Mouse (Mus musculus): ENCODE results near the gene Sphk2. TPM values are rescaled to one million over a fixed set of nuclear protein-coding genes. Genes with fewer than 3 reads are reported as not detected.

Sphk2 gene
- polyA plus RNA-seq, 1 experiment from 2014 or later = 43.4 TPM

DNA sequence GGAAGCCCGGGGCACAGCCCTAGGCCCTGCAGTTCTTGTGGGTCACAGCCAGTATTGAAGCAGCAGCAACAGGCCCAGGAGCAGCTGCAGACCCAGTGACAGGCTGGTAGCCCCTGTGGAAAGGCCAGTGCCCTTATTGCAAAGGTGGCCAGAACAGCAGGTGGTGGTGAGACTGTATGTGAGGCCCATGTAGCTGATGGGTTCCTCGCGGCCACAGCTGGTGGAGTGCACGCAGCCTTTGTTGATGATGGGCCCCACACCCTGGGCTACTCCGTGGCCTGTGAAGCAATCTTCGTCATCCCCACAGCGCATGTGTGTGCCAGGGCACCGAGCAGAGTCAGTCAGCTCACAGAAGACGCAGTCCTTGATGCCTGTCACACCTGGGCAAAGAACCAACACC lies 7.3 kb upstream of the Sphk2 start:
- Histone ChIP-seq H3K27ac (replicated peaks) (no peak overlapping the region), H3K9ac (no peak overlapping the region), H3K4me1 (peaks cover 2% of the 10 kb centered on the region), H3K4me2 (replicated peaks) (no peak overlapping the region), H3K36me3 (peaks cover 75% of the 10 kb centered on the region), H3K9me3 (replicated peaks) (no peaks in the 10 kb centered on the region), H3K4me3 (replicated peaks) (no peak overlapping the region), H3K27me3 (no peaks in the 10 kb centered on the region)
- 89% methylated on average over 9 of the region's 9 CpGs for WGBS
- ATAC-seq (ENCODE audit: insufficient number of reproducible peaks, low FRiP score, low TSS enrichment, low read depth) = no peak

DNA sequence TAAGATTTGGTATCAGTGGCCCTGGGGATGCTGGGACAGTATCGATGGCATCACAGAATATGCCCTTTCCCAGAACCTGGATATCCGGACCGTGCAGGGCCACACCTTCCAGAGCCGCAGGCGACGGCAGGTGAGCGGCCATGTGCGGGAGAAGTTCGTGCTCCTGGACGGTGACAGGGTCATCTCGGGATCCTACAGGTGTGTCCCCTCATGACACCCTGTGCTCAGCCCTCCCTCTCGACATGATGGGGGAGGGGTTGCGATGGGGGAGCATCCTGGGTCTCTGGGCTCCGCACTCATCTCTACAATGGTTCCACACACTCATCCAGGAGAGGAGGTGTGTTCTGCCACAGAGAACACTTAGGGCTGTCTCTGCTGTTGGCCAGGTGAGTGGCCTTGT lies 6.0 kb upstream of the Sphk2 start:
- WGBS = 90% methylated on average over 14 of the region's 14 CpGs
- ATAC-seq (ENCODE audit: insufficient number of reproducible peaks, low FRiP score, low TSS enrichment, low read depth) = no peak
- Histone ChIP-seq H3K9ac (no peak overlapping the region), H3K4me3 (replicated peaks) (no peak overlapping the region), H3K36me3 (peaks cover 83% of the 10 kb centered on the region), H3K4me1 (peaks cover 15% of the 10 kb centered on the region), H3K4me2 (replicated peaks) (no peak overlapping the region), H3K27ac (replicated peaks) (no peak overlapping the region), H3K9me3 (replicated peaks) (no peaks in the 10 kb centered on the region), H3K27me3 (no peaks in the 10 kb centered on the region)

DNA sequence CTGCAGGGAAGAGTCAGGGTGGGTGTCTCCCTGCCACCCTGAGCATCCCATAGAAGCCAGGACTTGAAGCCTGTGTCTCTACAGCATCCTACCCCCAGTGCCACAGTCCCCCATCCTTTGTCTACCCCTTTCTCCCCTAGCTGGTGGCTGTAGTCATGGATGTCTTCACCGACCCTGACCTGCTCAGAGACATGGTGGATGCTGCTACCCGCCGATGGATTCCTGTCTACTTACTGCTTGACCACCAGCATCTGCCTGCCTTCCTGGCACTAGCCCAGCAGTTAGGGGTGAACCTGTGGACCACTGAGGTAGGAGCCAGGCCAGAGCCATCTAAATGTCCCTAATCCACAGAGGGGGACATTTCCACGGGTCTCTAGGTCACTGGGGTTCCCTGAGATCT lies 5.5 kb upstream of the Sphk2 start:
- Histone ChIP-seq H3K4me2 (replicated peaks) (no peak overlapping the region), H3K27ac (replicated peaks) (no peak overlapping the region), H3K27me3 (no peaks in the 10 kb centered on the region), H3K4me1 (peaks cover 16% of the 10 kb centered on the region), H3K36me3 (peaks cover 78% of the 10 kb centered on the region), H3K4me3 (replicated peaks) (no peak overlapping the region), H3K9ac (no peak overlapping the region), H3K9me3 (replicated peaks) (no peaks in the 10 kb centered on the region)
- WGBS = 90% methylated on average over 4 of the region's 4 CpGs
- no peak for ATAC-seq (ENCODE audit: insufficient number of reproducible peaks, low FRiP score, low TSS enrichment, low read depth)

DNA sequence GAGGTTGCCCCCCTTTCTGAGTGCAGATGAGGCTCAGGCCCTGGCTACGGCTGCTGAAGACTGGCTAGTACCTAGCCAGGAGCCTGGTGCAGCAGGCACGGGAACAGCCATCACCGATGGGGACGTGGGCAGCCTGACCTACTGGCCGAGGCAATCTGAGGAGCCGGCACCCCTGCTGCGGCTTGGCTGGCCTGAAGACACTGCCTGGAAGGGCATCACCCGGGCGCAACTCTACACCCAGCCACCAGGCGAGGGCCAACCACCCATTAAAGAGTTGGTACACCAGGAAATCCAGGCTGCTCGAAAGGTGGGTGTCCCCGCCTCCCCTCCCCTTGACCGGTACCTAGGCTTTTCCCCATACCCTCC lies 4.5 kb upstream of the Sphk2 start:
- WGBS = 85% methylated on average over 13 of the region's 13 CpGs
- peaks cover 16% of the 10 kb centered on the region for H3K4me1 ChIP-seq
- 0 out of 2 replicates have a peak overlapping the region, but pooled peaks have one; percentile 6 for H3K27ac ChIP-seq (replicated peaks)
- no peak overlapping the region for H3K4me2 ChIP-seq (replicated peaks)
- no peak overlapping the region for H3K4me3 ChIP-seq (replicated peaks)
- no peaks in the 10 kb centered on the region for H3K9me3 ChIP-seq (replicated peaks)
- no peak overlapping the region for H3K9ac ChIP-seq
- peaks cover 74% of the 10 kb centered on the region for H3K36me3 ChIP-seq
- no peak for ATAC-seq (ENCODE audit: insufficient number of reproducible peaks, low FRiP score, low TSS enrichment, low read depth)
- no peaks in the 10 kb centered on the region for H3K27me3 ChIP-seq

DNA sequence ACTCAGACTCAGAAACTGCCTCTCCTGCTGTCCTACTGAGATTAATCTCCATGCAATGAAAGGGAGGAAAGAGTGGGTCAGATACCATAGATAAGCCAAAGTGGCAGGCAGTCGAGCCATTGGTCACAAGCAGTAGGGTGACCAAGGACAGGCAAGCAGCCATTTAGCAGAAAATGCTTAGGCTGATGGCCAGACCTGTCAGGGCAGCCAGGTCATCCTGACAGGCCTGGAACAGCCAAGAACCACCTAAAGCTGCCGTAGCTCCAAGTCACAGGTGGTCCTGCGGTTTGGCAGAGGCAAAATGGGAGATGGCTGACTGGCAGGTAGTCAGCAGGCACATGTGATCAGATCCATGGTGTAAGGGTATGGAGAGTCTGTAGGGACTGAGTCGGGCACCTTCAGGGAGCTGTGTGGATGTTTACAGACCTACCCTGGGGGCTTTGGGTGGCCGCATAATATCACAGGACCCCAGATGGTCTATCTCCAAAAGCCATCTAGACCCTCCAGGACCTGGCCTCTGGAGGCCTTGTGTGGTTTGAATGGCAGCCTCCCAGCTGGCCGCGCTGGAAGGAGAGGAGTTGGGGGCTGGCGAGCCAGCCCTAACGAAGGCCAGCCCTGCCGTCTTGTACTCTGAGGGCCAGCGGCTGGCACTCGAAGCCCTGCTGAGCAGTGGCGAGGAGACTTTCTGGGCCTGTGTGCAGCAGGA lies 4.0 kb upstream of the Sphk2 start:
- Histone ChIP-seq H3K4me3 (replicated peaks) (no peak overlapping the region), H3K9ac (no peak overlapping the region), H3K4me2 (replicated peaks) (no peak overlapping the region), H3K27ac (replicated peaks) (0 out of 2 replicates have a peak overlapping the region, but pooled peaks have one; percentile 6), H3K27me3 (no peaks in the 10 kb centered on the region), H3K4me1 (peaks cover 20% of the 10 kb centered on the region), H3K9me3 (replicated peaks) (no peaks in the 10 kb centered on the region), H3K36me3 (peaks cover 70% of the 10 kb centered on the region)
- ATAC-seq (ENCODE audit: insufficient number of reproducible peaks, low FRiP score, low TSS enrichment, low read depth) = no peak
- WGBS = 60% methylated on average over 13 of the region's 13 CpGs

DNA sequence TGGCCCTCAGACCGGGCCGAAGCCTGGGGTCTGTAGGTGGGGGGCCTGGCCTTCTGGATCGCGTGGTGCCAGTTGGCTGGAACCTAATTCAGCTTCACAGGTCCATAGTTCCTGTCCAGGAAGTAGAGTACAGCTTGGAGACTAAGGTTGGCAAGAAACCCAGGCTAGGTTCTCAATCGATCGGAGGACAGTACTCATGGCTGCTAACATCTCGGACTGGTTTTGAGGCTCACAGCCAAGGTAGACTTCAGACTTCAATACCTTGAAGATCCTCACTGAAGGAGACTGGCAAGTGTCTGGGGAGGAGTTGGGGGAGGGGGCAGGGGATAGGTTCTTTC lies 3.4 kb upstream of the Sphk2 start:
- peaks cover 26% of the 10 kb centered on the region for H3K4me1 ChIP-seq
- H3K36me3 ChIP-seq = peaks cover 65% of the 10 kb centered on the region
- no peak overlapping the region for H3K4me2 ChIP-seq (replicated peaks)
- no peak overlapping the region for H3K9ac ChIP-seq
- ATAC-seq (ENCODE audit: insufficient number of reproducible peaks, low FRiP score, low TSS enrichment, low read depth) = no peak
- H3K9me3 ChIP-seq (replicated peaks) = no peaks in the 10 kb centered on the region
- 82% methylated on average over 7 of the region's 7 CpGs for WGBS
- no peaks in the 10 kb centered on the region for H3K27me3 ChIP-seq
- no peak overlapping the region for H3K4me3 ChIP-seq (replicated peaks)
- peak overlapping the region; percentile 61; the same call in 1 of the 2 replicates for H3K27ac ChIP-seq (replicated peaks)

DNA sequence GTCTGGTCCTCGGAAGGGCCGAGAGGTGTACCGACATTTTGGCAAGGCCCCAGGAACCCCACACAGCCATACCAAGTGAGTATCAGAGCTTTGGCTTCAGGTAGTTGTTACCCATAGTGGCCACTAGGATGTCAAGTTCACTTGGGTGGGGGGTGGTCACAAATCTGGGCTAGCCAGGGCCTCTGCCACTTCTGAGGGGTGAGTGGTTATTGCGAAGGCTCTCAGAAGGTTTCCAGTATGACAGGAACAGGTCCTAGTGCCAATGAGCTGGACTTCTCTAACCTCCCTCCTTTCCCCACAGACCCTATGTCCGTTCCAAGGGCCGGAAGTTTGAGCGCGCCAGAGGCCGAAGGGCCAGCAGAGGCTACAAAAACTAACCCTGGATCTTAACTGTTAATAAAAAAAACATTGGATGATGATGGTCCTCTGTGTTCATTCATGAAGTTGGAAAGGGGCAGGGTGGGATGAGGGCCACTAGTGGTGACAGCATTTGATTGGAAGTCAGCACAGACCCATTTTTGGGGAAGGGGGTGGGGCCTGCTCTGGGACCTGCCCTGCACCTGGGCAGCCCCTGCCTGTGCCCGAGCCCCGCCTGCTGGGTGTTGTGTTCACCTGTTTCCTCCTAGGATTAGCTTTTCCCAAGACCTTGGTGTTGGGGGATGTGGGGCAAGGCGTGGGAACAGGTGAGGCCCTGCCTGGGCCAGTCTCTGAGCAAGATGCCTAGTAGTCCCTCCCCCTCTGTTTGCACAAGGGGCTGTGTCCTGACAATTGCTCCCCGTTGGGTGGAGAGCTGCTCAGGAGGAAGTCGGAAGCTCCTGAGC lies 2.8 kb upstream of the Sphk2 start, which contains the start of gene Fam83e:
TSS of gene Fam83e (plus strand) at position 800 of the 821 bp plus-strand sequence.
- Histone ChIP-seq H3K9ac (no peak within 1 kb of the TSS), H3K27ac (replicated peaks) (peak within 1 kb of the TSS; percentile 61; the same call in 1 of the 2 replicates)
- 79% methylated on average over 14 of the region's 14 CpGs for WGBS

DNA sequence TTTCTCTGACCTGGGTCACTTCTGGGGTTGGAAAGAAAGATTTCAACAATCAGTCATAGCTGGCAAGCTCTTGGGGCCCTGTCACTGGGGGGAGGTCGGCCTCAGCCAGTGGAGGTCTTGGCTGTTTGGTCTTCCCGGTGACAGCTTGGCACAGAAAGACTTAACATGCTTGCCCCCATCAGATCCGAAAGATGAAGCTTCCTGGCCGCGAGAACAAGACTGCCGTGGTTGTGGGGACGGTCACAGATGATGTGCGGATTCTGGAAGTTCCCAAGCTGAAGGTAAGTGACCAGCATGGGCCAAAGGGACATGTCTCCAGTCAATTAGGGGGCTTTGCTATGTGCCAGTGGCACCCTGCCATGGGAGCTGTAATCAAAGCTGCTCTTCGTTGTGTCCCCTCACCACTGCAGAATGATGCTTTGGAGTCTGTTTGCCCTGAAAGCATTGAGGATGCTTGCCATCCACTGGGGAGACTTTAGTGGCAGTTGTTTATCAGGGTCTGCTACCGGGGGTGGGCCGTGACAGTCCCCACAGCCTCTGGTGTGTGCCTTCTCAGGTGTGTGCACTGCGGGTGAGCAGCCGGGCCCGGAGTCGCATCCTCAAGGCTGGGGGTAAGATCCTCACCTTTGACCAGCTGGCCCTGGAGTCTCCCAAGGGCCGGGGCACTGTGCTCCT lies 2.1 kb upstream of the Sphk2 start:
- no peak for ATAC-seq (ENCODE audit: insufficient number of reproducible peaks, low FRiP score, low TSS enrichment, low read depth)
- Histone ChIP-seq H3K4me1 (peaks cover 35% of the 10 kb centered on the region), H3K27ac (replicated peaks) (no peak overlapping the region), H3K9ac (peak overlapping the region; percentile 95; the same call in 1 of the 2 replicates), H3K9me3 (replicated peaks) (no peaks in the 10 kb centered on the region), H3K27me3 (no peaks in the 10 kb centered on the region), H3K4me2 (replicated peaks) (peak overlapping the region; percentile 91), H3K36me3 (peaks cover 52% of the 10 kb centered on the region), H3K4me3 (replicated peaks) (peak overlapping the region; percentile 82)
- WGBS = 90% methylated on average over 16 of the region's 16 CpGs

More for the DNA sequence above, 2.8 kb upstream of the Sphk2 start, which contains the start of gene Fam83e:
- no peak within 1 kb of the TSS for H3K4me2 ChIP-seq (replicated peaks)
- peaks cover 32% of the 10 kb centered on the region for H3K4me1 ChIP-seq
- H3K9me3 ChIP-seq (replicated peaks) = no peaks in the 10 kb centered on the region
- no peaks in the 10 kb centered on the region for H3K27me3 ChIP-seq
- H3K36me3 ChIP-seq = peaks cover 60% of the 10 kb centered on the region
- H3K4me3 ChIP-seq (replicated peaks) = no peak within 1 kb of the TSS
- no peak for ATAC-seq (ENCODE audit: insufficient number of reproducible peaks, low FRiP score, low TSS enrichment, low read depth)

DNA sequence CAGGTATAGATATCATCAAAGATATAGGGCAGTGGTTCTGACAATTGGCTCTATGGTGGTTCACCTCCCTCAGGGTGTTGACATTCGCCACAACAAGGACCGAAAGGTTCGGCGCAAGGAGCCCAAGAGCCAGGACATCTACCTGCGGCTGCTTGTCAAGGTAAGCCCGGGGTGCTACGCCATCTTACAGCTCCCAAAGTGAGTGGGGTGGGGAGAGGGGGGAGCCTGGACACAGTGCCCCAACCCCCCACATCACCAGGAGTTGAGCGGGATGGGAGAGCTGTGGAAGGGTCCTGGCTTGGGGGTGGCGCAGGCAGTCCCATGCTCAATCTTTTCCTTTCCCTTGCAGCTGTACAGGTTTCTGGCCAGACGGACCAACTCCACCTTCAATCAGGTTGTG lies 1.4 kb upstream of the Sphk2 start:
- Histone ChIP-seq H3K4me1 (peaks cover 42% of the 10 kb centered on the region), H3K27me3 (no peaks in the 10 kb centered on the region), H3K4me3 (replicated peaks) (peak overlapping the region; percentile 82), H3K9me3 (replicated peaks) (no peaks in the 10 kb centered on the region), H3K36me3 (peaks cover 45% of the 10 kb centered on the region), H3K27ac (replicated peaks) (no peak overlapping the region), H3K9ac (peak overlapping the region; percentile 95), H3K4me2 (replicated peaks) (peak overlapping the region; percentile 91)
- no peak for ATAC-seq (ENCODE audit: insufficient number of reproducible peaks, low FRiP score, low TSS enrichment, low read depth)
- WGBS = 74% methylated on average over 10 of the region's 10 CpGs

DNA sequence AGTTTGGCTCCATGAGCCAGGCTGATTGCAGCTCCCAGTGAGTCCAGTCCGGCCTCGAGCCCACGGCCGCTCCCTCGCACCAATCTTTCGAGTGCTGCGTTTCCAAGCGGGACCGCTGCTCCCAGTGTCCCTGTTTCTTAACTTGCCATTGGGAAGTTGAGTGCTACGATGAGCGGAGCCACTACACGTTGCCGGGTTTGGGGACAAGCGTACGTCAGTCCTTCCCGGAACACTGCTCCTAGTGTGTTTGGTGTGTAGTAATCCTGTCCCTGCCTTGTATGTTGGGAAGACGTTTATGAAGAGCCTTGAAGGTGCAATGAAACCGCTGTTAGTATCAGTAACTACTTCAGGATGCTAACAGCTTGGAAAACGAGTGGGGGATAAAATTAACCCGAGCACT lies 529 bp upstream of the Sphk2 start:
- ATAC-seq (ENCODE audit: insufficient number of reproducible peaks, low FRiP score, low TSS enrichment, low read depth) = no peak
- 0% methylated on average over 20 of the region's 20 CpGs for WGBS
- H3K4me2 ChIP-seq (replicated peaks) = peak overlapping the region; percentile 91
- peak overlapping the region; percentile 95 for H3K27ac ChIP-seq (replicated peaks)
- H3K9me3 ChIP-seq (replicated peaks) = no peaks in the 10 kb centered on the region
- no peaks in the 10 kb centered on the region for H3K27me3 ChIP-seq
- peaks cover 43% of the 10 kb centered on the region for H3K36me3 ChIP-seq
- H3K9ac ChIP-seq = peak overlapping the region; percentile 95
- H3K4me1 ChIP-seq = peaks cover 51% of the 10 kb centered on the region
- peak overlapping the region; percentile 82 for H3K4me3 ChIP-seq (replicated peaks)

Data from embryonic facial prominence, embryonic 15.5 days (tissue).